Mouse (Mus musculus): ENCODE data around the gene Pnmt.

GRCm38 (mm10) chr11:98387056-98387577, 867 bp downstream of the Pnmt start:
- TF ChIP-seq CTCF (conservative IDR thresholded peaks at IDR 0.05; ENCODE audit: insufficient read depth, insufficient read length, low read depth, low read length) (no peak), POLR2A (IDR thresholded peaks at IDR 0.05; ENCODE audit: low read depth, low read length) (no peak)
